Mouse (Mus musculus): ENCODE results near the gene Dlat. TPM values are rescaled to one million over a fixed set of nuclear protein-coding genes. Genes with fewer than 3 reads are reported as not detected.

Gene Dlat
- polyA plus RNA-seq, 1 experiment from 2014 or later = 60.1 TPM

GRCm38 (mm10) chr9:50586955-50587354, 72.6 kb downstream of the Dlat start:
- Histone ChIP-seq H3K27me3 (replicated peaks; ENCODE audit: control insufficient read depth, insufficient read depth, low read length) (no peaks in the 10 kb centered on the region), H3K4me3 (ENCODE audit: low read length) (no peak overlapping the region), H3K36me3 (ENCODE audit: control insufficient read depth, insufficient read depth, low read length) (no peaks in the 10 kb centered on the region), H3K9me3 (ENCODE audit: control insufficient read depth, low read length) (no peaks in the 10 kb centered on the region), H3K9ac (ENCODE audit: low read depth, low read length) (no peak overlapping the region), H3K4me1 (ENCODE audit: control insufficient read depth, insufficient read depth, low read depth, low read length) (no peaks in the 10 kb centered on the region), H3K27ac (ENCODE audit: low read depth, low read length) (no peak overlapping the region), H3K4me2 (ENCODE audit: low read length) (no peak overlapping the region)
- ATAC-seq = no peak
- 81% methylated on average over 4 of the region's 4 CpGs for WGBS

- H3K4me2 ChIP-seq (ENCODE audit: low read length) = no peak overlapping the region
- no peak for ATAC-seq
- H3K4me1 ChIP-seq (ENCODE audit: control insufficient read depth, insufficient read depth, low read depth, low read length) = no peaks in the 10 kb centered on the region
- no peak overlapping the region for H3K9ac ChIP-seq (ENCODE audit: low read depth, low read length)
- H3K4me3 ChIP-seq (ENCODE audit: low read length) = no peak overlapping the region
- H3K36me3 ChIP-seq (ENCODE audit: control insufficient read depth, insufficient read depth, low read length) = no peaks in the 10 kb centered on the region
- no peaks in the 10 kb centered on the region for H3K27me3 ChIP-seq (replicated peaks; ENCODE audit: control insufficient read depth, insufficient read depth, low read length)
- no peaks in the 10 kb centered on the region for H3K9me3 ChIP-seq (ENCODE audit: control insufficient read depth, low read length)
- 85% methylated on average over 6 of the region's 6 CpGs for WGBS
- H3K27ac ChIP-seq (ENCODE audit: low read depth, low read length) = no peak overlapping the region
These were observed 74.3 kb downstream of the Dlat start for GRCm38 (mm10) chr9:50585145-50585818.

Other genes starting within 250 kb of the Dlat start
- gene Plet1, start 165.3 kb downstream of the Dlat start, polyA plus RNA-seq (2015; fragmentation: Nextera tagmentation; extraction: Ambion mirVana) = 0.90 and 1.1 TPM in 2 replicates
- gene Pts, start 131.1 kb downstream of the Dlat start, polyA plus RNA-seq (2015; fragmentation: Nextera tagmentation; extraction: Ambion mirVana) = 95.6 and 113 TPM in 2 replicates
- 19.3 and 21.9 TPM in 2 replicates for gene Il18, start 105.0 kb downstream of the Dlat start, polyA plus RNA-seq (2015; fragmentation: Nextera tagmentation; extraction: Ambion mirVana)
- 0.59 and 0.64 TPM in 2 replicates for gene Bco2, start 104.6 kb downstream of the Dlat start, polyA plus RNA-seq (2015; fragmentation: Nextera tagmentation; extraction: Ambion mirVana)
- gene Tex12, start 98.5 kb downstream of the Dlat start, polyA plus RNA-seq (2015; fragmentation: Nextera tagmentation; extraction: Ambion mirVana) = 0.34 and 0.36 TPM in 2 replicates
- gene Sdhd, start 56.0 kb downstream of the Dlat start, polyA plus RNA-seq (2015; fragmentation: Nextera tagmentation; extraction: Ambion mirVana) = 283 and 319 TPM in 2 replicates
- 311 and 364 TPM in 2 replicates for gene Timm8b, start 55.9 kb downstream of the Dlat start, polyA plus RNA-seq (2015; fragmentation: Nextera tagmentation; extraction: Ambion mirVana)
- 5.2 and 7.1 TPM in 2 replicates for gene Pih1d2, start 42.5 kb downstream of the Dlat start, polyA plus RNA-seq (2015; fragmentation: Nextera tagmentation; extraction: Ambion mirVana)
- gene Nkapd1, start 42.3 kb downstream of the Dlat start, polyA plus RNA-seq (2015; fragmentation: Nextera tagmentation; extraction: Ambion mirVana) = 15.3 and 16.4 TPM in 2 replicates
- gene Dixdc1, start 79.7 kb upstream of the Dlat start, polyA plus RNA-seq (2015; fragmentation: Nextera tagmentation; extraction: Ambion mirVana) = 31.6 and 33.7 TPM in 2 replicates
- gene 2310030G06Rik, start 86.8 kb upstream of the Dlat start, polyA plus RNA-seq (2015; fragmentation: Nextera tagmentation; extraction: Ambion mirVana) = 2.1 and 2.5 TPM in 2 replicates
- 16.3 and 20.9 TPM in 2 replicates for gene Cryab, start 91.5 kb upstream of the Dlat start, polyA plus RNA-seq (2015; fragmentation: Nextera tagmentation; extraction: Ambion mirVana)
- gene Hspb2, start 92.6 kb upstream of the Dlat start, polyA plus RNA-seq (2015; fragmentation: Nextera tagmentation; extraction: Ambion mirVana) = 1.1 and 5.2 TPM in 2 replicates
- 10.7 and 11.1 TPM in 2 replicates for gene Fdxacb1, start 108.5 kb upstream of the Dlat start, polyA plus RNA-seq (2015; fragmentation: Nextera tagmentation; extraction: Ambion mirVana)
- 57.9 and 65.7 TPM in 2 replicates for gene Alg9, start 115.2 kb upstream of the Dlat start, polyA plus RNA-seq (2015; fragmentation: Nextera tagmentation; extraction: Ambion mirVana)
- 57.7 and 61.7 TPM in 2 replicates for gene 1110032A03Rik, start 115.7 kb upstream of the Dlat start, polyA plus RNA-seq (2015; fragmentation: Nextera tagmentation; extraction: Ambion mirVana)
- gene Ppp2r1b, start 185.5 kb upstream of the Dlat start, polyA plus RNA-seq (2015; fragmentation: Nextera tagmentation; extraction: Ambion mirVana) = 41.1 and 48.1 TPM in 2 replicates